Mouse (Mus musculus) G1E (cell line): ENCODE data around the gene Zfp318. TPM values are rescaled to one million over a fixed set of nuclear protein-coding genes. Genes with fewer than 3 reads are reported as not detected.

Source experiments
- ATAC-seq: 2 replicates; pipeline ENCODE4 v1.8.0; 2016; ENCODE audit warnings: mild to moderate bottlenecking; ENCODE audit not compliant: insufficient number of reproducible peaks, poor library complexity, low FRiP score, severe bottlenecking; ENCODE audit errors: extremely low read depth
- DNase-seq: peaks from one replicate; pipeline ENCODE4 v3.0.0; 2012; ENCODE audit warnings: low spot score
- H3K27me3 ChIP-seq: 2 replicates; pipeline ENCODE4 v1.6.1; 2012; ENCODE audit warnings: mild to moderate bottlenecking, low read length, inconsistent platforms; ENCODE audit not compliant: insufficient read depth
- H3K36me3 ChIP-seq: replicated peaks from 2 replicates; pipeline ENCODE3; 2012; ENCODE audit warnings: mild to moderate bottlenecking, inconsistent platforms
- H3K4me1 ChIP-seq: 2 replicates; pipeline ENCODE4 v1.6.1; 2012; ENCODE audit warnings: low read depth, low read length, inconsistent platforms, mixed read lengths; ENCODE audit not compliant: insufficient read depth
- H3K4me3 ChIP-seq: 2 replicates; pipeline ENCODE4 v1.5.1; 2012; ENCODE audit warnings: low read depth, mild to moderate bottlenecking, inconsistent platforms, low read length, moderate library complexity, mixed read lengths
- H3K9me3 ChIP-seq: replicated peaks from 2 replicates; pipeline ENCODE4 v1.6.1; 2012; ENCODE audit warnings: inconsistent platforms
- CTCF ChIP-seq: IDR thresholded peaks from 2 replicates; pipeline ENCODE4 v1.5.1; 2012; ENCODE audit warnings: low read depth, low read length, inconsistent platforms, mixed read lengths
- GATA1 ChIP-seq: IDR thresholded peaks from 2 replicates; pipeline ENCODE4 v1.6.1; 2012; ENCODE audit warnings: borderline replicate concordance, low read length, inconsistent platforms, mixed read lengths
- GATA2 ChIP-seq: IDR thresholded peaks from 2 replicates; pipeline ENCODE4 v1.6.1; 2012; ENCODE audit warnings: low read depth, low read length, inconsistent platforms, borderline replicate concordance
- POLR2AphosphoS5 ChIP-seq: IDR thresholded peaks from 2 replicates; pipeline ENCODE4 v1.6.1; 2012; ENCODE audit warnings: low read depth, low read length, inconsistent platforms; ENCODE audit not compliant: insufficient replicate concordance
- TAL1 ChIP-seq: conservative IDR thresholded peaks from 2 replicates; pipeline ENCODE4 v1.6.1; 2012; ENCODE audit warnings: low read depth, low read length, inconsistent platforms, mixed read lengths
- polyA plus RNA-seq: library from polyadenylated mRNA; stranded (reverse); fragments of >175 nt; gene quantifications from 2 replicates; pipeline ENCODE4 v1.2.3, GENCODE M21; 2012
- total RNA-seq, 2 experiments: library from RNA; stranded (forward) in 1 of 2; stranded (reverse) in 1 of 2; fragments of 200-1000 nt in 1 of 2; fragments of >200 nt in 1 of 2; fragmentation: Nextera tagmentation in 1 of 2; gene quantifications; 2 replicates each; pipeline ENCODE4 v1.2.3; 2014 to 2017

Gene Zfp318
- total RNA-seq (2014; fragmentation: Nextera tagmentation) (45.3 and 46.6 TPM in 2 replicates), total RNA-seq (2017) (25.2 and 27.5 TPM in 2 replicates), polyA plus RNA-seq (3.5 and 4.1 TPM in 2 replicates)

GRCm38 (mm10) chr17:46383294-46384060 is at the start of gene Zfp318:
Zfp318 (plus strand) TSS chr17:46383731.
- Histone ChIP-seq H3K9me3 (no peaks in the 10 kb centered on the region), H3K4me1 (peaks cover 18% of the 10 kb centered on the region), H3K27me3 (0 out of 2 replicates have a peak, but pooled peaks cover 2% of the 10 kb centered on the region), H3K36me3 (peaks cover 12% of the 10 kb centered on the region), H3K4me3 (peak within 1 kb of the TSS; percentile 84)
- peak; percentile 96 for DNase-seq
- peak; percentile 79 for ATAC-seq
- TF ChIP-seq POLR2AphosphoS5 (no peak), GATA1 (no peak), GATA2 (no peak), TAL1 (no peak), CTCF (no peak)

- DNase-seq (no peak), ATAC-seq (no peak)
- Histone ChIP-seq H3K4me1 (peaks cover 4% of the 10 kb centered on the region; the same call in 1 of the 2 replicates), H3K36me3 (no peaks in the 10 kb centered on the region), H3K27me3 (peaks cover 8% of the 10 kb centered on the region; the same call in 1 of the 2 replicates), H3K4me3 (no peak overlapping the region), H3K9me3 (peaks cover 3% of the 10 kb centered on the region)
- TF ChIP-seq CTCF (no peak), POLR2AphosphoS5 (no peak), TAL1 (no peak), GATA1 (no peak), GATA2 (no peak)
Observed at GRCm38 (mm10) chr17:46336475-46336874, 47.1 kb upstream of the Zfp318 start.

- TF ChIP-seq POLR2AphosphoS5 (no peak), GATA1 (no peak)
- Histone ChIP-seq H3K36me3 (no peaks in the 10 kb centered on the region), H3K9me3 (peaks cover 19% of the 10 kb centered on the region), H3K27me3 (peaks cover 10% of the 10 kb centered on the region; the same call in 1 of the 2 replicates), H3K4me3 (no peak overlapping the region), H3K4me1 (no peaks in the 10 kb centered on the region)
- no peak for ATAC-seq
- DNase-seq = no peak
Observed at GRCm38 (mm10) chr17:46341208-46341607, 42.3 kb upstream of the Zfp318 start.

GRCm38 (mm10) chr17:46351026-46351700 is 32.4 kb upstream of the Zfp318 start:
- H3K4me1 ChIP-seq = no peaks in the 10 kb centered on the region
- DNase-seq = no peak
- no peak for ATAC-seq
- H3K9me3 ChIP-seq = no peaks in the 10 kb centered on the region
- H3K36me3 ChIP-seq = no peaks in the 10 kb centered on the region
- H3K4me3 ChIP-seq = no peak overlapping the region
- H3K27me3 ChIP-seq = no peaks in the 10 kb centered on the region; the same call in 1 of the 2 replicates
- TF ChIP-seq POLR2AphosphoS5 (no peak), CTCF (no peak), GATA1 (no peak), GATA2 (no peak), TAL1 (no peak)

- peaks cover 2% of the 10 kb centered on the region for H3K27me3 ChIP-seq
- H3K4me3 ChIP-seq = no peak overlapping the region
- TF ChIP-seq CTCF (peak; percentile 59), GATA2 (no peak)
- H3K9me3 ChIP-seq = no peaks in the 10 kb centered on the region
- DNase-seq (peak; percentile 41), ATAC-seq (no peak)
- H3K36me3 ChIP-seq = no peaks in the 10 kb centered on the region
- H3K4me1 ChIP-seq = no peaks in the 10 kb centered on the region
Observed at GRCm38 (mm10) chr17:46371783-46372182, 11.7 kb upstream of the Zfp318 start.

- no peak for TF ChIP-seq POLR2AphosphoS5
Observed at GRCm38 (mm10) chr17:46378564-46378963, 5.0 kb upstream of the Zfp318 start.

More at GRCm38 (mm10) chr17:46378564-46378963, 5.0 kb upstream of the Zfp318 start:
- H3K4me1 ChIP-seq = peaks cover 5% of the 10 kb centered on the region; the same call in 1 of the 2 replicates
- H3K4me3 ChIP-seq = no peak overlapping the region
- DNase-seq = no peak
- ATAC-seq = no peak
- no peaks in the 10 kb centered on the region for H3K36me3 ChIP-seq
- peaks cover 16% of the 10 kb centered on the region for H3K27me3 ChIP-seq
- no peaks in the 10 kb centered on the region for H3K9me3 ChIP-seq
